Mouse (Mus musculus): ENCODE results near the gene Spag8. TPM values are rescaled to one million over a fixed set of nuclear protein-coding genes. Genes with fewer than 3 reads are reported as not detected.

Spag8 gene
- polyA plus RNA-seq, 1 experiment from 2014 or later: 1.0 TPM

GRCm38 (mm10) chr4:43612534-43612933 is 40.9 kb downstream of the Spag8 start:
- Histone ChIP-seq H3K27me3 (ENCODE audit: low read depth, poor library complexity, severe bottlenecking) (no peaks in the 10 kb centered on the region), H3K9me3 (replicated peaks) (no peaks in the 10 kb centered on the region), H3K4me1 (no peaks in the 10 kb centered on the region), H3K36me3 (no peaks in the 10 kb centered on the region), H3K4me3 (no peak overlapping the region), H3K27ac (no peak overlapping the region)
- 82% methylated on average over 10 of the region's 10 CpGs for WGBS
- no peak for DNase-seq (ENCODE audit: low spot score)

- Histone ChIP-seq H3K27ac (no peak overlapping the region), H3K9me3 (replicated peaks) (no peaks in the 10 kb centered on the region), H3K36me3 (no peaks in the 10 kb centered on the region), H3K4me1 (no peaks in the 10 kb centered on the region), H3K27me3 (ENCODE audit: low read depth, poor library complexity, severe bottlenecking) (no peaks in the 10 kb centered on the region), H3K4me3 (no peak overlapping the region)
- DNase-seq (ENCODE audit: low spot score): no peak
- 77% methylated on average over 9 of the region's 9 CpGs for WGBS
Observed at GRCm38 (mm10) chr4:43604751-43605685, 48.4 kb downstream of the Spag8 start.

- Histone ChIP-seq H3K27ac (no peak overlapping the region), H3K4me3 (no peak overlapping the region), H3K27me3 (ENCODE audit: low read depth, poor library complexity, severe bottlenecking) (no peaks in the 10 kb centered on the region), H3K9me3 (replicated peaks) (no peaks in the 10 kb centered on the region), H3K36me3 (no peaks in the 10 kb centered on the region), H3K4me1 (no peaks in the 10 kb centered on the region)
- DNase-seq (ENCODE audit: low spot score): no peak
- 78% methylated on average over 3 of the region's 3 CpGs for WGBS
Observed at GRCm38 (mm10) chr4:43604099-43604498, 49.3 kb downstream of the Spag8 start.

Small RNA genes within 50 kb of the gene (microRNA-seq; reads per million reads assigned to microRNA genes)
- not detected for gene Gm25262

Other genes with a start within 250 kb of the Spag8 start
- gene Fam166b, start 224.5 kb downstream of the Spag8 start, polyA plus RNA-seq (2016; fragmentation: Nextera tagmentation; extraction: Ambion mirVana): 0.18 TPM in 1 of 2 replicates, not detected in the other
- gene Tesk1, start 211.7 kb downstream of the Spag8 start, polyA plus RNA-seq (2016; fragmentation: Nextera tagmentation; extraction: Ambion mirVana): 7.5 and 9.7 TPM in 2 replicates
- 2.0 and 2.3 TPM in 2 replicates for gene Cd72, start 199.0 kb downstream of the Spag8 start, polyA plus RNA-seq (2016; fragmentation: Nextera tagmentation; extraction: Ambion mirVana)
- gene Sit1, start 169.9 kb downstream of the Spag8 start, polyA plus RNA-seq (2016; fragmentation: Nextera tagmentation; extraction: Ambion mirVana): not detected in 2 replicates
- gene Ccdc107, start 160.7 kb downstream of the Spag8 start, polyA plus RNA-seq (2016; fragmentation: Nextera tagmentation; extraction: Ambion mirVana): 44.3 and 50.8 TPM in 2 replicates
- gene Arhgef39, start 153.9 kb downstream of the Spag8 start, polyA plus RNA-seq (2016; fragmentation: Nextera tagmentation; extraction: Ambion mirVana): 45.1 and 49.8 TPM in 2 replicates
- 1.0 and 1.3 TPM in 2 replicates for gene Car9, start 146.6 kb downstream of the Spag8 start, polyA plus RNA-seq (2016; fragmentation: Nextera tagmentation; extraction: Ambion mirVana)
- gene Tpm2, start 129.8 kb downstream of the Spag8 start, polyA plus RNA-seq (2016; fragmentation: Nextera tagmentation; extraction: Ambion mirVana): 45.4 and 60.0 TPM in 2 replicates
- 27.3 and 40.5 TPM in 2 replicates for gene Creb3, start 91.3 kb downstream of the Spag8 start, polyA plus RNA-seq (2016; fragmentation: Nextera tagmentation; extraction: Ambion mirVana)
- gene Tln1, start 90.9 kb downstream of the Spag8 start, polyA plus RNA-seq (2016; fragmentation: Nextera tagmentation; extraction: Ambion mirVana): 46.8 and 51.1 TPM in 2 replicates
- 22.7 and 30.0 TPM in 2 replicates for gene Rgp1, start 74.9 kb downstream of the Spag8 start, polyA plus RNA-seq (2016; fragmentation: Nextera tagmentation; extraction: Ambion mirVana)
- 24.3 and 29.2 TPM in 2 replicates for gene Gba2, start 74.7 kb downstream of the Spag8 start, polyA plus RNA-seq (2016; fragmentation: Nextera tagmentation; extraction: Ambion mirVana)
- gene Msmp, start 69.1 kb downstream of the Spag8 start, polyA plus RNA-seq (2016; fragmentation: Nextera tagmentation; extraction: Ambion mirVana): 0.44 TPM in 1 of 2 replicates, not detected in the other
- 2.8 and 4.8 TPM in 2 replicates for gene Npr2, start 21.7 kb downstream of the Spag8 start, polyA plus RNA-seq (2016; fragmentation: Nextera tagmentation; extraction: Ambion mirVana)
- gene Hint2, start 2.9 kb upstream of the Spag8 start, polyA plus RNA-seq (2016; fragmentation: Nextera tagmentation; extraction: Ambion mirVana): 61.9 and 66.4 TPM in 2 replicates
- 2.2 and 3.4 TPM in 2 replicates for gene Tmem8b, start 15.4 kb upstream of the Spag8 start, polyA plus RNA-seq (2016; fragmentation: Nextera tagmentation; extraction: Ambion mirVana)
- gene Fam221b, start 15.6 kb upstream of the Spag8 start, polyA plus RNA-seq (2016; fragmentation: Nextera tagmentation; extraction: Ambion mirVana): 1.6 and 1.7 TPM in 2 replicates
- not detected in 2 replicates for gene Olfr70, start 47.2 kb upstream of the Spag8 start, polyA plus RNA-seq (2016; fragmentation: Nextera tagmentation; extraction: Ambion mirVana)
- gene Olfr71, start 56.7 kb upstream of the Spag8 start, polyA plus RNA-seq (2016; fragmentation: Nextera tagmentation; extraction: Ambion mirVana): not detected in 2 replicates
- 0.35 and 0.40 TPM in 2 replicates for gene Hrct1, start 73.6 kb upstream of the Spag8 start, polyA plus RNA-seq (2016; fragmentation: Nextera tagmentation; extraction: Ambion mirVana)
- 0.05 and 0.10 TPM in 2 replicates for gene Spaar, start 76.4 kb upstream of the Spag8 start, polyA plus RNA-seq (2016; fragmentation: Nextera tagmentation; extraction: Ambion mirVana)
- not detected in 2 replicates for gene Olfr159, start 117.4 kb upstream of the Spag8 start, polyA plus RNA-seq (2016; fragmentation: Nextera tagmentation; extraction: Ambion mirVana)
- gene Olfr156, start 170.3 kb upstream of the Spag8 start, polyA plus RNA-seq (2016; fragmentation: Nextera tagmentation; extraction: Ambion mirVana): not detected in 2 replicates
- not detected in 2 replicates for gene Olfr157, start 186.6 kb upstream of the Spag8 start, polyA plus RNA-seq (2016; fragmentation: Nextera tagmentation; extraction: Ambion mirVana)
- gene Olfr155, start 198.0 kb upstream of the Spag8 start, polyA plus RNA-seq (2016; fragmentation: Nextera tagmentation; extraction: Ambion mirVana): not detected in 2 replicates
- gene Reck, start 221.9 kb upstream of the Spag8 start, polyA plus RNA-seq (2016; fragmentation: Nextera tagmentation; extraction: Ambion mirVana): 20.2 and 22.9 TPM in 2 replicates